Mouse (Mus musculus) granulocyte monocyte progenitor cell, adult 5-6 weeks (primary cell): ENCODE data around the gene Gm3625. TPM values are rescaled to one million over a fixed set of nuclear protein-coding genes. Genes with fewer than 3 reads are reported as not detected.

Experiments used
- ATAC-seq: replicated peaks from 2 replicates; pipeline ENCODE4 v1.8.0; 2016; ENCODE audit warnings: mild to moderate bottlenecking, moderate TSS enrichment, inconsistent platforms; ENCODE audit not compliant: poor library complexity, severe bottlenecking
- total RNA-seq, 2 experiments: library from RNA; stranded (forward) in 1 of 2; stranded (reverse) in 1 of 2; fragments of 200-712, 200-1000 nt in 1 of 2; fragments of >200 nt in 1 of 2; fragmentation: Nextera tagmentation in 1 of 2; gene quantifications; 2 replicates each; pipeline ENCODE4 v1.2.3; 2014 to 2017

Gm3625 gene
- total RNA-seq (2014; fragmentation: Nextera tagmentation) (not detected in 2 replicates), total RNA-seq (2017) (not detected in 2 replicates)

DNA sequence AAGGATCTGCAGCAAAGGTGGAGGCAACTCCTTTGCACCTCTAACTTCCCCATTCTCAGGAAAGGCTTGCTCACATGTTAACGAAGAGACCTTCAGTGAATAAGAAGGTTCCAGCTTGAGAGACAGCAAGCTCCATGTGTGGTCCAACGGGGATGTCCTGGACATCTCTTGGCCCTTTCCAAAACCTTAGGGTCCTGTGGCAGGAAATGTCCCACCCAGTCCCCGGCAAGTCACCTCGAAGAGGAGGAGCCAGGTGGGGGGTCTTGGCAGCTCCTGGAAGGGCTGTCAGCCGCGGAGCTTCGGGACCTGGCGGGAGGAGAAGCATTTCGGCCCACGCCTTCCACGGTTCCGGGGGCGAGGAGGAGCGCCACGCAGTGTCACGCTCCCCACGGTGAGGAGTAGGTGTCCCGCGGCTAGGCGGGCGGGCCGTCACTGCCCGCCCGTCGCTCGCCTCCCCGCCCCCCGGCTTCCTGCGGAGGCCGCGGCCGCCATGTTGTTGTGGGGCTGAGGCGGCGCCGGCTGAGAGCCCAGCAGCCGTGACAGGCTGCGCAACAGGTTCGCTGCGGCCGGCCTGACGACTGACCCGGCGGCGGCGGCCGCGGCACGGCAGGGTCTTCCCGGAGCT lies at the start of gene Gm3625, which contains the start of gene Itsn2:
TSS of gene Gm3625 (minus strand) at position 387 of the 625 bp plus-strand sequence.
TSS of gene Itsn2 (plus strand) at position 98 of the 625 bp plus-strand sequence.
- ATAC-seq, result peak; percentile 77

DNA sequence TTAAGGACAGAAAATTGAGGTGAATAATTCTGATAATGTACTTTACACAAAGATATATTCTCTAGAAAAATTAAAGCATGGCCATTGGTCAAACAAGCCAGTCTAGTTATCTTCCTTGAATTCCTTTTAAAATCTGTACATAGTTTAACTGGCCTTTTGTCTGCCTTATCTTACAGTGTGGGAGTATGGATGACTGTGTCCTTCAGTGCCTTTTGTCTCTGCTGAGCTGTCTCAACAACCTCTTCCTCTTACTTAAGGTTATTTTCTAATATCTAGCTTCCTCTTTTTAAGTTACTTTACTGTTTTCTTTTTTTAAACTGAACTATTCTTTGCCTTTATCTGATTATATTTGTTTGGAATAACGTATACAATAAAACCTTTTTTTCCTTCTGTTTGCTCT lies 48.0 kb upstream of the Gm3625 start:
- ATAC-seq, result peak; percentile 84

DNA sequence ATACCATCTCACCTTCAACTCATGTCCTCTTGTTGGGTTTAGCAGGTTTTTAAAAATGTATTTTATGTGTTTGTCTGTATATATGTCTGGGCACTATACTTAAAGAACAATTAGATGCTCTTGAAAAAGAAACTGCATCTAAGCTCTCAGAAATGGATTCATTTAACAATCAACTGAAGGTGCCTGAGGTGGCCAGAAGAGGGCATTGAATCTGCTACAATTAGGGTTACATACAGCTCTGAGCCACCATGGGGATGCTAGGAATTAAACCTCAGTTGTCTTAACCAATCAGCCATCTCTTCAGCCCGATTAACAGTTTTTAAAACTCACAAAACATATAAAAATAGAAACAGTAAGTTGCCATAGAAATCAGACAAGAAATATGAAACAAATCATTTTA lies 45.7 kb upstream of the Gm3625 start:
- no peak for ATAC-seq

DNA sequence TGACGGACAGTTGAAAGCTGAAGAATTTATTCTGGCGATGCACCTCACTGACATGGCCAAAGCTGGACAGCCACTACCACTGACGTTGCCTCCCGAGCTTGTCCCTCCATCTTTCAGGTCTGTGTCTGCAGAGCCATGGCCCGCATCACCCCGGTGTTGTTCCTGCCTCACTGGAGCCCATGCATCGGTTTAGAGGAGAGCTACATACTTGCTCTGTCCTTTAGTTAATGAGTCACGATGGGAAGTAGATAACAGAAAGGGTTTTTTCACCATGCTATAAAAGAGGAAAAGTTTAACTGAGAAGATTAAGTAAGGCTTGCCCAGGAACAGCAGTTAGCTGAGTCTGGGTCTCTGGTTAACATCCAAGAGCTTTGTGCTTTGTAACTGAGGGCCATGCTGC lies 40.2 kb upstream of the Gm3625 start:
- ATAC-seq, result no peak

DNA sequence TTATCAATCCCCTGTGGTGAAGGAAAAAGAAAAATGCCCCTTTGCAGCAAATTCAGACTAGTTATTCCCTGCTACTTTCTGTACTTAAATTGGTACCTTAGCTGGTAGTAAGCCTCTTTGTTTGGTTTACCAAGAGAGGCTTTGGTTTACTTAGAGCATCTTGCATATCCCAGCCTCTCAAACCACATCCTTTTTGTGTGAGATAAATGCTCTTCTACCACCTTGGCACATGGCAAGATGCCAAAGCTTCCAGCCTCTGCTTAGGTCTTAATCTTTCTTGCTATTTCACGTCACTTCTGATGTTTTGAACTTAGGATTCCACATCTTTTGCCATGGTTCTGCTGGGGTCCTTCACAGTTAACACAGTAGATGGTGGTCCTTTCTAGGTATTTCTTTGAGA lies 31.5 kb upstream of the Gm3625 start:
- no peak for ATAC-seq

DNA sequence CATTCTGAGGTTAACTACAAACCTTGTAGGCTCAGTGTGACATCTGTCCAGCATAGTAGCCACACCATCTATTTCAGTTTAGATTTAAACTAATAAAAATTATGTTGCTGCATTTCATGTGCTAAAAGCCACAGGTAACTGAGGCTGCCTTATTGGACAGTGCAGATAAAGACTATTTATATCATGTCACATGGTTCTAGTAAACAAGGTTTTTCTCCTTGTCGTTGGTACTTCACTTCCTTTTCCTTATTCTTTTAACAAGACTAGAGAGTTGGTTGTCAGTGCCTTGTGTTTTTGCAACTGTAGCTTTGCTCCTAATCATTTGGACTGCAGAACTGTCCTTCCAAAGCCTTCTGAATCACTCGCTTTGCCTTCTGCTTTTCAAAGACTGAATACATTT lies 22.0 kb upstream of the Gm3625 start:
- no peak for ATAC-seq

DNA sequence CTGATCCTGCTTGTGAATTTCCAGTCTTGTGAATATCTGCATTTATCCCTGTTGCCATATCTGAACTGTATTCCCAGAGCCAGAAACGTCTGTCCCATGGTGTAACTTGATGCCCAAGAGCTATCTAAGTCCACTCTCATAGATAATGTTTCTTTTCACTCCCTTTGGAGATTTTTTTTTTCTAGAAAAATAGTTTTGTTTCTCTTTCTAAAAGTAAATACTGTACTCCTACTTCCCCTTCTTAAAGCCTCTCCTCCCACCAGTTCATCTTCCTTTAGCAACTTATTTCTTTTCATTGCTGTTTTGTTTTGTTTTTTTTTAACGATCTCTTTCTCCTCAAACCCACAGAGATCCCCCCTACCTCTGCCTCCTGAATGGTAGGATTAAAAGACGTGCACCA lies 13.9 kb upstream of the Gm3625 start:
- peak; percentile 30; the same call in 1 of the 2 replicates for ATAC-seq

DNA sequence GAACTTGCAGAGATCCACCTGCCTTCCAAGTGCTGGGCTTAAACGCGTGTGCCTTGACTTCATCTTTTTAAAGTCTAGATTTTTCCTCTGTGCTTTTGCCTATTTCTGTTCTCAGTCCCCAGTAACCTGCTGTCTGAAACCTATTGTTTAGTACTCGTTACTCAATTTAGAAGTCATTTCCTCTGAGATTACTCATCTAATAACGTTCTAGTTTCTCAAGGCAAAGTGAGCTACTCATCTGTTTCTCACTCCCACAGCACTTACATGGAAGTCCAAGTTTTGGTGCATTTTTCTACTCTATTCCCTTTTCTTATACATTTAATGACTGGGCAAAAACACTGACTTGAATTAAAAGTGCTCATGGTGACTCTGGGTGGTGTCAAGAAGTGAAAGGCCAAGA lies 7.0 kb upstream of the Gm3625 start:
- peak; percentile 46 for ATAC-seq

DNA sequence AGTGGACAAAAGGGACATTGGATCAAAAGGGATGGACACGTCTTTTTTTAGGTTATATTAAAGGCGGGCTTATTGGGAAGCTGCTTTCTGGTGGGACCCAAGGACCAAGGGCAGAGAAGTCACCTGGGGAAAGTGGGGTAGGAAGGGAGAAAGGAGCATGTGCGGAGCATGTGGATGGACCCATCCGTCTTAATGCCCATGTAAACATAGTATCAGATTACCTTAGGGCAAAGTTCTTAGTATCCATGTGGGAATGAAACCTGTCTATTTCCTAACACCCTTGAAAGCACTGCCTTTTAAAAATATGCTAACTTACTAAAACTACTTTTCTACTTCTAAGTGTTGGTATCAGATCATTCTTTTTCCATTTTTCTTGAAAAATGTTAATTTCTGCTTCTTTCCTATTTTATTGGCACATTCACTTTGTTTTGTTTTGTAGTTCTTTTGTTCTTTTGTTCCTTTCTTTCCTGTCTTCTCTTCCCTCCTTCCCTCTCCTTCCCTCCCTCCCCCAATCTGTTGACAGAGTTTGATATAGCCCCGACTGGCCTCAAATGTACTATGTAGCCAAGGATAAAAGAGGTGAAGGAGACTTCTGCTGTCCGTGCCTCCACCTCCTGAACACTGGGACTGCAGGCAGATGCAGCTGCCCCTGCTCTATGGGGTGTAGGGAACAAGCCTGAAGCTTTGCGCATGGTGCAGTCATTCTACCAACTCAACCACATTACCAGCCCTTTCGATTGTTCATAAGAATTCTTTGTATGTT lies 6.1 kb upstream of the Gm3625 start:
- no peak for ATAC-seq

DNA sequence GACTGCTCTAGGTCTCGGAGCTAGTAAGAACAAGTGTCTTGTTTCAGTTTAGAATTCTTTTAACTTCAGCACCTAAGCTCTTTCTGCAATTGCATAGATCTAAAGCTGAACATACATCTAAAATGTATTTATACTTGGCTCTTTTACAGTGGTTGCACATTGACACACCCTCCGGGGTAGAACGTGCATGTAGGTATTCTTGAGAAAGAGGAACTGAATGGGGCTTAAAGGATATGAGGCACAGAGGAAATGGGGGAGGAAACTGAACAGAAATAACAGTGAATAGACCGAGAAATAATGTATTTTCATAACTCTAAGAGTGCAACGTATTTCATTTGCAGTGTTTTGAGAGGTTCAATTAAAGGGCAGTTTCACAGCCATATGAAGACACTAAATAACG lies 2.3 kb upstream of the Gm3625 start:
- ATAC-seq, result peak; percentile 64

DNA sequence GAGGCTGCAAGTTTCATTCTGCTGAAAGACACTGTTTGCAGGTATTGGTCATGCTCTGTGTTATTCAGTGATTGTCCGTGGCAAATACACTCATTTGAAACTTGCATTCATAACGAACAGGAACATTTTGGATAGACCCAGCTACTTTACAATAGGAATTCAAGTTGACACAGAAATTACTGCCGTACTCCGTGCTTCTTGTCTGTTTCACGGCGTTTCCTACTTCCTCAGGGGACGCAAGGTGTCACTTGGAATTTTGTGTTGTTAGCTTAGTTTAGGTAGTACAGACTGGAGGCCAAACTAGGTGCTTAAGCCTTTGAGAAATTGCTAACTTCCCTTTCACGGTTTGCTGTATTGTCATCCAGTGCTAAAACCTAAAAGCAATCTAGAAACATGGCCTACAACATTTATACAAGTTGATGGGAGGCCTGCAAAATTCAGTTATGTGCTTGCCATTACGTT lies 1.2 kb upstream of the Gm3625 start:
- ATAC-seq, result no peak

DNA sequence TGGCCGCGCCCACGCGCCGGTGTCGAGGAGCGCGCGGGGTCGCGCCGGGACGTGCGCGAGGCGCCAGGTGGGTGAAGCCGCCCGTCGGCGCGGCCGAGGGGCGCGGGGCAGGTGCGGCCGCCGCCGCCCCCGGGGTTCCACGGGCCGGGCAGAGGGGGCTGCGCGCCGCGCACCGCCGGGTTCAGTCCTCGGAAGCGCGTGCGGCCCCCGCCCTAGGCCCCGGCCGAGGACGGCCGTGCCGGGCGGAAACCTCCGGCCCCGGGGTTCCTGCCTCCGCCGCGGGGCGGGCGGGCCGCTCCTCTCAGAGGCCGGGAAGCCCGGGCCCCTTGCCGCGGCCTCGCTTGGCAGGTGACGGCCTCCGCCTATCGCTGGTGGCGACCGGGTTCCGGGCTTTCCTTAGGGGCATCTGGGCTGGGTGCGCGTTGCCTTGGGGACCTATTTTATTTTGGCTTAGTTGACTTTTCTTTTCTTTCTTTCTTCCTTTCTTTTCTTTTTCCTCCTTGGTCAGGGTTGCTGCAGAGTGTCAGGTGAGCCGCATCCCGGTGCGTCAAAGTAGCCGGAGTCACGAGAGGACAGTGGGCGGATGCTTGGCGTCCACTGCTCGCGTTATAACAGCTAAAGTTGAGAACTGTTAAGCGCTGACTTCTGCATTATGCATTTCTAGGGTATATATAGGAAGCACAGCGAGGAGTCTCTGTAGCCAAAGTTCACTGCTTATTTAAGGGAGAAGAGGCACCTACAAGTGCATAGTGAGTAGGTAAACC lies 621 bp upstream of the Gm3625 start:
- peak; percentile 40 for ATAC-seq

DNA sequence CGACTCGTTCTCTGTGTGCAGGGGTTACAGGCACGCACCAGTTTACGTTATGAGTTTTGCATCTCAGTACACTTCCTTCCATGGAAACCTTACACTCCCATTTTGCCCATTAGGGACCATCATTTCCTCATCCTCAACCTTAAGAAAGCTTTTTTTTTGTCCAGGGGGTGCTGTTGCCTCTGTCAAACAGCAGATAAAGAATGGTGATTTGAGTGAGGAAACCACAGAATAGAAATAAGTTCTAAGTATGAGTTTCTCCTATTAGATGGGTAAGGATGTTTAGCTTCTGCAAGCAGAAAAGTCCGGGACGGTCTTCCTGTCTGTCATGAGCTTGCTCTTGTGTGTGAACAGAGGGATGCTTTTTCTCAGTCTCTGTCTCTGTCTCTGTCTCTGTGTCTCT lies 702 bp downstream of the Gm3625 start:
- no peak for ATAC-seq

DNA sequence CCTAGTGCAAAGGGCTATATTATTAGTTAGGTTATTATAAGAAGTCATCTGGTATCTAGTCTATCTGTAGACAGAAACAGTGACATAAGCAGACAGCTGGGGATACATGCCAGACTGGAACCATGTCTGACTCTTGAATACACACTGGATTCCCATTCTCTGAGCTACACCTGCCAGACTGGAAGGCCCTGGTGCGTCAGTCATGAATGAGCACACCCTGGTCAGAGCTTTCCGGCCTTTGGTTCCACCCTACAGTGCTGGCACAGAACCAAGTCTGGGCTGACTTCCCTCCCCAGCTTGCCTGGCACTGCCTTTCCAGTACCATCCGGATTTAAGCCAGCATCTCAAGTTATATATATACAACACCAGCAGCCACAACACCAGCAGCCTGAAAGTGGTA lies 4.1 kb downstream of the Gm3625 start:
- ATAC-seq, result no peak

DNA sequence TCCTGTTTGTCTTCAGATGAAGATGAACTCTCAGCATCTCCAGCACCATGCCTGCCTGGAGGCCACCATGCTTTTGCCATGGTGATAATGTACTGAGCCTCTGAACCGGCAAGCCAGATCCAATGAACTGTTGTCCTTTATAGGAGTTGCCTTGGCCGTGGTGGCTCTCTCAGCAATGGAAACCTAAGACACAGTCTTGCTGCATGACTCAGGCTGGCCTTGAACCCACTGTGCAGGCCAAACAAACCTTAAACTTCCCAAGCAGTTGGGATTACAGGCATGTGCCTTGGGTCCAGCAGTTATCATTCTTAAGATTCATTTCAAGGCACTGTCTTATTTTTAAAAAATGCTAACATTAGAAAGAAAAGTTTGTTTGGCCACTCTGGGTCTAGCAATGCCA lies 4.9 kb downstream of the Gm3625 start:
- ATAC-seq, result no peak

DNA sequence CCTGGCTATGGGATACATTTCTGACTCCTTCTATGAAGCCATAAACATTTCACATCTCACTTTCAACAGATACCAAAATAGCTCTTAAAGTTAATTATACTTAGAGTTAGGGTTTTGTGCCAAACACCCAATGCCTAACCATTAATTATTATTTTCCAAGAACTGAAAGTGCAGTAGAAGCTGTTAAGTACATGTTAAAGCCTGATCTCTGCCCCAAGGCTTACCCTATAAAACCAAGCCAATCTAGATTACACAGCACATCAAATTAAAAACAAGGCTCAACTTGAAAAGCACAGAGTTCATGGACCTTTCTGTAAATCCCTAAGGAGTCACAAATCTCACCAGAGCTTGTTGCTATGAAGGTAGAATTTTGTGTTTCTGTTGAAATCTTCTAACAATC lies 10.4 kb downstream of the Gm3625 start:
- no peak for ATAC-seq

DNA sequence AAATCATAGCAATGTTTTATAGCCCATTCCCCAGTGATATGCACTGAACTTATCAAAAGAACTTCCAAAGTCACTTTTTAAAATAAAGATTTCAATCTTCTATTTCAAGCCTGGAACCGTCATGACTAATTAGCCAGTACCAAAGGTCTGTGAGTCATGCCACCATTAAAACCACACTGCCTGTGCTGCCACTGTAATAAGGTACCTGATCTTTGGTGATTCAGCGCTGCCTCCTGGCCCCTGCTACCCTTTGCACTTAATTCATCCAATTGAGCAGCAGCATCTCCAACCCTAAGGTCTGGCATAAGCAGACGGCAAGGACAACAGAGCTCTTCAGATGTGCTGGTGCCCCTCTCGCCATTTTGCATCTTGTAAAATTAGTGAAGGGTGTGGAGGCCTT lies 18.7 kb downstream of the Gm3625 start:
- ATAC-seq, result no peak

DNA sequence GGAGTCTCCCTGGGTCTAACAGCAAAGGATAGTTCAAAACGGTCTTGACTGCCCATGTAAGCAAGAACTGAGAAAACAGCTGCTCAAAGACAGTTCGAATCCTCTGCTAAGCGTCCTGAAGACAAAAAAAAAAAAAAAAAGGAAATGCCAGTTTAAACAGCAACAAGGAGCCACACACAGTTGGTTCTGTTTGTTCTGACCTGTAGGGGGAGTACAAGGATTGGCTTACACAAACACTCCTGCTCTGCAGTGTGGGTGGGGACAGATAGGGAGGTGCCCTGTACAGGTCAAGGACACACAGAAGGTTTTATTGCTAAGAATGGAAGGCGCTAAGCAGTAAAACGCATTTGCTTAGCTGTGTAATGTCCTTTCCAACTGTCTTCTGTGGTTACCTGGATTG lies 20.9 kb downstream of the Gm3625 start:
- peak; percentile 100 for ATAC-seq

DNA sequence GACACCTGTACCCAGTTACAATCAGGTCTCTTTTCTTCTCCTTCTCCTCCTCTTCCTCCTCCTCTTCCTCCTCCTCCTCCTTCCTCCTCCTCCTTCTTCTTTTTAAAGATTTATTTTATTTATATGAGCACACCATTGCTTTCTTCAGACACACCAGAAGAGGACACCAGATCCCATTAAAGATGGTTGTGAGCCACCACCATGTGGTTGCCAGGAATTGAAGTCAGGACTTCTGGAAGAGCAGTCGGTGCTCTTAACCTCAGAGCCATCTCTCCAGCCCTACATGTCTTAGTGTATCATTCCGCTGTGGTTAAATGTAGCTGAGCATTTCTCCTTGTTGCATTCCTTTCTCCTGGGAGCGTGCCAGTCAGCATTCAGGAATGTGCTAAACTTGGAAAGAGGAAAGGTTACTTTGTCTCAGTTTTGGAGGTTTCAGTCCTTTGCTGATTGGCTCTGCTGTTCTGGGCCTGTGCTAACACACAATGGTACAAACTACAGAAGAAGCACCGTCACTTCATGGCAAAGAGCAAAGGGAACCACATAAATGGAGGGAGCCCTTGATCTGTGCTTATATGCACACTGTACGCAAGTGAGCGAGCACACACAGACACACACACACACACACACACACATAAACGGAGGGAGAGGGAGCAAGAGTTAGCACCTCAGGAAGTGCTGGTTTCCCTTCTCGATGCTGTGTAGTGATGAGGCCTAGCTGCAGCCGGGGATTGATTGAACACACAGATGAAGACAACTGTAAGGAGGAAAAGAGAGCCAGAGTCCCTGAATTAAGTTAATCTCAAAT lies 34.0 kb downstream of the Gm3625 start:
- ATAC-seq, result no peak

DNA sequence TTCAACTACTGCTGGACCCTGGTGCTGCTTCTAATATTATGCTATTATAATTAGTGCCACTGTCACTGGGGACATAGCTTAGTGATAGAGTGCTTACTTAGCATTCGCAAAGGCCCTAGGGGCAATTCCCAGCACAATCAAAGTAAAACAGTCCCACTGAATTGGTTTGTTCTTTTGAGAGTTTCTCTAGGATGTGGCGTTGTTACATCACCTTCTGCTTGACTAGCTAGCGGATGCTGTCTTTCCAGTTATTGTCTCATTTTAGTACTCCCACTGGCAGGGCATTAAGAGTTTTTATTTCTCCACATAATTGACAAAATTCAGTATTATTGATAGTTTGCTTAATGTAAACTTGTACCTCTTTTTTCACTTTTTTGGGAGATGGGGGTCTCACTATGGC lies 34.7 kb downstream of the Gm3625 start:
- no peak for ATAC-seq
